Mouse (Mus musculus) stomach, postnatal 0 days (tissue): ENCODE measurements at regions not wholly inside any gene's neighbourhood (a gene's known extent, or its start where the extent isn't known, plus 50 kb on each side); places are given as distances from the start of the nearest gene placed in this dataset.

Source experiments
- CTCF ChIP-seq: IDR thresholded peaks from 2 replicates; pipeline ENCODE4 v1.5.1; 2016; ENCODE audit warnings: antibody characterized with exemption, low read depth, mild to moderate bottlenecking, moderate library complexity
- EP300 ChIP-seq: optimal IDR thresholded peaks from 2 replicates; pipeline ENCODE3; 2016; ENCODE audit warnings: antibody characterized with exemption

DNA sequence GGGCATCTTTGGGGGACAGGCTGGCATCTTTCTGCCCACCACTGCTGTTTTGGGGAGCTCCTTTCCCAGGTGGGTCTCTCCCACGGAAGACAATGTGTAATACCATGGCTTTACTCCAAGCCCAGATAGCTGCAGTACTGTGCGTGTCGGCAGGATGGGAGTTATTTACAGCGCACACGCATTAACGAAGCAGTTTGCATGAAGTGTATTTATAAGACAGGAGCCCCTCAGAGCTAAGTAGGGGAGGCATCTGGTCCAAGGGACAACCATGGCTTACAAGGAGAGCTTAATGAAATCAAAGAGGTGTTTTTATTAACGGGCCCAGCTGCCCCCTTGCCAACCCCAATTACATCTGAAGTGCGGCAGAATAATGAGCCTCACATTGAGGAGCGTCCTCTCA lies 169.0 kb downstream of the Katnal1 start:
- no peak for TF ChIP-seq CTCF
- TF ChIP-seq EP300 = no peak
